Mouse (Mus musculus): Measurements from ENCODE around the gene Cacnb3. TPM values are rescaled to one million over a fixed set of nuclear protein-coding genes. Genes with fewer than 3 reads are reported as not detected.

The Cacnb3 gene
- total RNA-seq, 2 experiments from 2014 or later = 13.6 to 14.0 TPM

Other genes starting within 250 kb of the Cacnb3 start
- gene Olfr283, start 249.9 kb upstream of the Cacnb3 start, total RNA-seq (2021) = not detected
- gene Olfr282, start 199.6 kb upstream of the Cacnb3 start, total RNA-seq (2021) = not detected
- not detected for gene Olfr281, start 178.3 kb upstream of the Cacnb3 start, total RNA-seq (2021)
- not detected for gene OR5BS1P, start 160.9 kb upstream of the Cacnb3 start, total RNA-seq (2021)
- under 1 TPM in 1 of 2 experiments, not detected in 1; 0.47 TPM for gene Lalba, start 148.1 kb upstream of the Cacnb3 start, total RNA-seq (2021)
- not detected for gene Olfr279, start 138.4 kb upstream of the Cacnb3 start, total RNA-seq (2021)
- 10 to 100 TPM; 89.3 to 91.8 TPM for gene Kansl2, start 96.6 kb upstream of the Cacnb3 start, total RNA-seq (2021)
- gene Ccnt1, start 59.9 kb upstream of the Cacnb3 start, total RNA-seq (2021) = 10 to 100 TPM; 34.5 to 40.0 TPM
- gene 4930415O20Rik, start 59.8 kb upstream of the Cacnb3 start, total RNA-seq (2021) = under 1 TPM in 1 of 2 experiments, not detected in 1; 0.53 TPM
- gene Adcy6, start 20.8 kb upstream of the Cacnb3 start, total RNA-seq (2021) = 100 to 1,000 TPM; 187 to 200 TPM
- gene Ddx23, start 32.1 kb downstream of the Cacnb3 start, total RNA-seq (2021) = 10 to 100 TPM; 55.2 to 57.2 TPM
- 1 to 10 TPM in 1 of 2 experiments, under 1 TPM in 1; 0.84 to 1.9 TPM for gene Rnd1, start 46.6 kb downstream of the Cacnb3 start, total RNA-seq (2021)
- gene Ccdc65, start 77.4 kb downstream of the Cacnb3 start, total RNA-seq (2021) = under 1 TPM; 0.12 to 0.41 TPM
- 10 to 100 TPM in 1 of 2 experiments, 1 to 10 TPM in 1; 8.1 to 10.2 TPM for gene Fkbp11, start 97.4 kb downstream of the Cacnb3 start, total RNA-seq (2021)
- 10 to 100 TPM; 36.3 to 40.1 TPM for gene Arf3, start 132.4 kb downstream of the Cacnb3 start, total RNA-seq (2021)
- under 1 TPM; 0.43 to 0.67 TPM for gene Wnt10b, start 147.3 kb downstream of the Cacnb3 start, total RNA-seq (2021)
- not detected for gene Wnt1, start 159.0 kb downstream of the Cacnb3 start, total RNA-seq (2021)
- under 1 TPM; 0.10 to 0.32 TPM for gene Ddn, start 178.7 kb downstream of the Cacnb3 start, total RNA-seq (2021)
- gene Prkag1, start 200.7 kb downstream of the Cacnb3 start, total RNA-seq (2021) = 10 to 100 TPM; 93.7 to 94.3 TPM
- gene Kmt2d, start 240.4 kb downstream of the Cacnb3 start, total RNA-seq (2021) = 10 to 100 TPM; 63.0 to 72.1 TPM